7 mouse cellular contexts compared by ENCODE assay signal in genomic region chr11:98458121-98458990, GRCm38 (mm10). TPM values are rescaled to one million over a fixed set of nuclear protein-coding genes. Genes with fewer than 3 reads are reported as not detected.
DNase-seq lines count a peak whose midpoint lies in the region; ATAC-seq and TF ChIP-seq lines count a peak whose summit lies in the region.

No protein-coding gene starts in this region.

- H3K4me1 ChIP-seq in lung, adult 2 months (ENCODE audit: control insufficient read depth, insufficient read depth, low read length) = no peaks in the 10 kb centered on the region; the same call in 1 of the 2 replicates
- peaks cover 7% of the 10 kb centered on the region for H3K4me1 ChIP-seq in embryonic fibroblast, embryonic 13.5 days (ENCODE audit: control insufficient read depth, insufficient read depth, low read length)
- peaks cover 22% of the 10 kb centered on the region for H3K4me1 ChIP-seq in limb, embryonic 10.5 days

- TF ChIP-seq POLR2A in lung, adult 2 months (IDR thresholded peaks at IDR 0.05; ENCODE audit: borderline replicate concordance, extremely low read depth, low read depth, low read length) = no peak
- TF ChIP-seq POLR2A in embryonic fibroblast, embryonic 13.5 days (IDR thresholded peaks at IDR 0.05; ENCODE audit: low read depth, low read length) = no peak

- no peak for DNase-seq in lung, adult 2 months
- no peak for DNase-seq in lung, adult 18-20 months
- no peak for DNase-seq in limb, embryonic 10.5 days (ENCODE audit: low spot score)
- no peak for DNase-seq in cerebellum, adult 11-12 months

- ATAC-seq in neutrophil, adult 5-6 weeks (ENCODE audit: extremely low read depth, insufficient number of reproducible peaks, low FRiP score, poor library complexity, severe bottlenecking) = peak; percentile 8
- no peak for ATAC-seq in activated CD4-positive, CD25-positive, alpha-beta regulatory T cell, adult 4 months

- H3K27me3 ChIP-seq in limb, embryonic 10.5 days (ENCODE audit: low read depth, poor library complexity, severe bottlenecking) = peaks cover 50% of the 10 kb centered on the region

- TF ChIP-seq CTCF in lung, adult 2 months (IDR thresholded peaks at IDR 0.05; ENCODE audit: insufficient read depth, low read length) = no peak
- TF ChIP-seq CTCF in embryonic fibroblast, embryonic 13.5 days (IDR thresholded peaks at IDR 0.05; ENCODE audit: borderline replicate concordance, insufficient read depth, low read length) = no peak

- H3K4me3 ChIP-seq in lung, adult 2 months (replicated peaks; ENCODE audit: extremely low read depth, low read depth, low read length) = peak overlapping the region; percentile 72
- H3K4me3 ChIP-seq in embryonic fibroblast, embryonic 13.5 days (ENCODE audit: insufficient read depth, low read length) = peak overlapping the region; percentile 79
- H3K4me3 ChIP-seq in limb, embryonic 10.5 days = peak overlapping the region; percentile 63

- H3K36me3 ChIP-seq in limb, embryonic 10.5 days = no peaks in the 10 kb centered on the region

- WGBS in lung, adult 2 months = 3% methylated on average over 30 of the region's 30 CpGs
- 2% methylated on average over 30 of the region's 30 CpGs for WGBS in limb, embryonic 10.5 days

- H3K9me3 ChIP-seq in limb, embryonic 10.5 days (replicated peaks) = no peaks in the 10 kb centered on the region

- no peak overlapping the region for H3K27ac ChIP-seq in embryonic fibroblast, embryonic 13.5 days (ENCODE audit: insufficient read depth, low read length)
- peak overlapping the region; percentile 83 for H3K27ac ChIP-seq in limb, embryonic 10.5 days

RNA-seq across cellular contexts. Expression of gene Grb7, which starts 12.2 kb away (rescaled TPM):
- 48.0 and 48.9 TPM in 2 replicates for polyA plus RNA-seq in lung, adult 2 months (2012; rRNA removed)
- not detected in 2 replicates for polyA plus RNA-seq in embryonic fibroblast, embryonic 13.5 days (2011; ENCODE audit: insufficient read length, low read depth, missing spikeins)
- 6.4 and 9.5 TPM in 2 replicates for polyA plus RNA-seq in limb, embryonic 10.5 days (2016; fragmentation: Nextera tagmentation; extraction: Ambion mirVana)
- total RNA-seq in neutrophil, adult 5-6 weeks (2017) = 0.98 and 1.7 TPM in 2 replicates
- polyA plus RNA-seq in activated CD4-positive, CD25-positive, alpha-beta regulatory T cell, adult 4 months (2017; shearing (Covaris generic)) = 1 to 10 TPM; 2.3 to 3.4 TPM

RNA-seq across cellular contexts. Expression of gene Mien1, which starts 19.6 kb away (rescaled TPM):
- polyA plus RNA-seq in lung, adult 2 months (2012; rRNA removed) = 44.8 and 58.0 TPM in 2 replicates
- 47.2 and 54.3 TPM in 2 replicates for polyA plus RNA-seq in embryonic fibroblast, embryonic 13.5 days (2011; ENCODE audit: insufficient read length, low read depth, missing spikeins)
- polyA plus RNA-seq in limb, embryonic 10.5 days (2016; fragmentation: Nextera tagmentation; extraction: Ambion mirVana) = 76.8 and 81.3 TPM in 2 replicates
- 30.1 and 37.2 TPM in 2 replicates for total RNA-seq in neutrophil, adult 5-6 weeks (2017)
- polyA plus RNA-seq in activated CD4-positive, CD25-positive, alpha-beta regulatory T cell, adult 4 months (2017; shearing (Covaris generic)) = 100 to 1,000 TPM; 161 to 193 TPM

RNA-seq across cellular contexts. Expression of gene Erbb2, which starts 46.1 kb away (rescaled TPM):
- polyA plus RNA-seq in lung, adult 2 months (2012; rRNA removed) = 31.7 and 33.8 TPM in 2 replicates
- polyA plus RNA-seq in embryonic fibroblast, embryonic 13.5 days (2011; ENCODE audit: insufficient read length, low read depth, missing spikeins) = 15.3 and 17.8 TPM in 2 replicates
- polyA plus RNA-seq in limb, embryonic 10.5 days (2016; fragmentation: Nextera tagmentation; extraction: Ambion mirVana) = 24.5 and 30.9 TPM in 2 replicates
- 0.23 TPM in 1 of 2 replicates, not detected in the other for total RNA-seq in neutrophil, adult 5-6 weeks (2017)
- polyA plus RNA-seq in activated CD4-positive, CD25-positive, alpha-beta regulatory T cell, adult 4 months (2017; shearing (Covaris generic)) = under 1 TPM in 1 of 2 experiments, not detected in 1; 0.07 TPM

RNA-seq across cellular contexts. Expression of gene Pgap3, which starts 58.1 kb away (rescaled TPM):
- polyA plus RNA-seq in lung, adult 2 months (2012; rRNA removed) = 26.6 and 28.1 TPM in 2 replicates
- 3.6 and 4.1 TPM in 2 replicates for polyA plus RNA-seq in embryonic fibroblast, embryonic 13.5 days (2011; ENCODE audit: insufficient read length, low read depth, missing spikeins)
- polyA plus RNA-seq in limb, embryonic 10.5 days (2016; fragmentation: Nextera tagmentation; extraction: Ambion mirVana) = 9.7 and 10.5 TPM in 2 replicates
- total RNA-seq in neutrophil, adult 5-6 weeks (2017) = 1.6 and 3.1 TPM in 2 replicates
- 1 to 10 TPM; 3.3 to 4.0 TPM for polyA plus RNA-seq in activated CD4-positive, CD25-positive, alpha-beta regulatory T cell, adult 4 months (2017; shearing (Covaris generic))

Comparison
In these comparisons a context has a peak if more than half of its experiments do, and no peak if none do; other contexts are left out.
1. RNA of gene Erbb2, which starts 46.1 kb away (polyA plus RNA-seq): 31.7 to 33.8 TPM in lung, adult 2 months, 24.5 to 30.9 TPM in limb, embryonic 10.5 days and 15.3 to 17.8 TPM in embryonic fibroblast, embryonic 13.5 days; 0.07 TPM in activated CD4-positive, CD25-positive, alpha-beta regulatory T cell, adult 4 months; every median in the first group is over 10 times any median in the second.
2. Peak in every context shown above with its lines, with median percentiles within 50 percentile points of each other: H3K4me3 ChIP-seq.